Mouse (Mus musculus) right cerebral cortex, postnatal 25 days (tissue): ENCODE data around the gene Coro1c.

ENCODE experiments used
- DNase-seq: peaks from one replicate; pipeline ENCODE4 v3.0.0; 2022

The Coro1c gene

GRCm38 (mm10) chr5:113882566-113883383 is 25.8 kb downstream of the Coro1c start:
- DNase-seq: no peak

GRCm38 (mm10) chr5:113881136-113881535 is 27.4 kb downstream of the Coro1c start:
- DNase-seq: no peak

DNA sequence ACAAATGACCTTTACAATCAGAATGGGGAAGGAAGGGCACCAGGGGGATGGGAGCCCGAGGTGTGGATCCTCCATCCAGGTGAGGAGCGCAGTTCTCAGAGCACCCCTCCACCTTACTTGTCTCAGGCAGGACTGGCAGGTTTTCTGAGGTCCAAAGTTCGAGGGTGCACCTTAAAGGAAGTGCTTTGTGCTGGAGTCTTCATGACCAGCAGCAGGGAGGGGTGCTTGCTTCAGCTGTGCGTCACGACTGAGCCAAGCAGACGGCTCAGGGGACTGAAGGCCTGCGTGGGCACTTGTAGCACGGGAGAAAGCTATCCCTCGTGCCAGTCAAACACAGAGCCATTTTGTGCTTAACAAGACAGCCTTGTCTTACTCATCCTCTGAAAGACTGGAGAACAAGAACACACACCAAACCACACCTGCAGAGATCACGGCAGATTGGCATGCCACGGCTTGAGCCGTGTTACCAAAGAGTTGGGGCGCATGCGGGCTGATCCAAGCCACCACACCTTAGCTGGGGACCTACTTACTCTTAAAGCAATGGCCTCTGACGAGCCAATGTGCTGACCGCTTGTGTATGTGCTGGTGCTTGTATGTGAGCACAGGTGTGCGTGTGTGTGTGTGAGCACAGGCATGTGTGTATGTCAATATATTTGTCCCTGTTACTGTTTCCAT is 29.5 kb downstream of the Coro1c start:
- no peak for DNase-seq

DNA sequence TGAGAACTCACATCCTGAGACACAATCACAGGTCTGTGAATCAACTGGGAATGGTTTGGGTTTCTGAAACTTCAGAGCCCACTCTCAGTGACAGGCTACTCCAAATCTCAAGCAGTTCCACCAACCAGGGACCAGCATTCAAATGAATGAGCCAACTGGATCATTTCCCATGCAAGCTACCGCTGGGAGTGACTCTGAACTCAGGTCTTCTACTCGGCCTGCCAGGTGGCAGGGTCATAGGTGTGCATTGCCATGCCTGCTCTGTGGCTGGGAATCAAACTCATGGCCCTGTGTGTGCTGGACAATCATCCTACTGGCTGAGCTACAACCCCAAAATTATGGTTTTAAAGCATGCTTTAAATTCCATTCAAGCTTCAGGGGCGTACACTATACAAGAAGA is 31.0 kb downstream of the Coro1c start:
- no peak for DNase-seq

DNA sequence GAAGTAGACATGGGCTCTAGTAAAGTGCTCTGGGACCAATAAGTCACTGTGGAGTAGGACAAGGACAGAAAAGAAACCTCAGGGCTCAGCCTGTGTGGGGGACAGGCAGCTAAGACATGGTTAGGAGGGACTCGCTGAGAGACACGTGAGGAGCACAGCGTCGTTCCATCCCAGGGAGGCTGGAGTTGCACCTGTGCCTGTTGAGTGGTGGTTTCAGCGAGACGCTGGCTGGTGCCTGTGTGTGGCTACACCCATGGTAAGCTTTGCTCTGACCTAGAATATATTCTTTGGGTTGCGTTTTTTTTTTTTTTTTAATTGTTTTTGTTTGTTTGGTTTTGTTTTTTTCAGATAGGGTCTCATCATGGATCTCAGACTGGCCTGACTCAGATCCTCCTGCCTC is 32.4 kb downstream of the Coro1c start:
- no peak for DNase-seq

DNA sequence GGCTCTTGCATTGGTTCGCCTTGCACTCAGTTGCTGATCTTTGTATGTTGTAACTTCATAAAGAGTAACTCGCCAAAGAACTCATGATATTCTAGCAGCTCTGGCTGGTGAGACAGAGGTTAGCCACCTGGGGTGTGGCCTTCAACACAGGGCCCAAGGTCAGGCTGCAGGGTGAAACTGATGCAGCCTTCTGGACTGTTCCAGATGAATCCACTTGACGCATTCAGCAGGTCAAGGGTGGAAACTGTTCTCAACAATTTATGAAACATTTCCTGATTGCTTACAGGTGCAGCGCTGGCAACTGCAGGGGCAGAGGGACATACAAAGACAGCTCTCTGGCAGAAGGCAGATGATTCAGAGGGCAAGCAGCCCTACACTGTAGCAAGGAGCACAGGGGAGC is 32.9 kb downstream of the Coro1c start:
- DNase-seq: no peak

- no peak for DNase-seq
Observed at GRCm38 (mm10) chr5:113874063-113875024, 34.2 kb downstream of the Coro1c start.

GRCm38 (mm10) chr5:113872936-113873912 is 35.3 kb downstream of the Coro1c start:
- peak; percentile 39 for DNase-seq

DNA sequence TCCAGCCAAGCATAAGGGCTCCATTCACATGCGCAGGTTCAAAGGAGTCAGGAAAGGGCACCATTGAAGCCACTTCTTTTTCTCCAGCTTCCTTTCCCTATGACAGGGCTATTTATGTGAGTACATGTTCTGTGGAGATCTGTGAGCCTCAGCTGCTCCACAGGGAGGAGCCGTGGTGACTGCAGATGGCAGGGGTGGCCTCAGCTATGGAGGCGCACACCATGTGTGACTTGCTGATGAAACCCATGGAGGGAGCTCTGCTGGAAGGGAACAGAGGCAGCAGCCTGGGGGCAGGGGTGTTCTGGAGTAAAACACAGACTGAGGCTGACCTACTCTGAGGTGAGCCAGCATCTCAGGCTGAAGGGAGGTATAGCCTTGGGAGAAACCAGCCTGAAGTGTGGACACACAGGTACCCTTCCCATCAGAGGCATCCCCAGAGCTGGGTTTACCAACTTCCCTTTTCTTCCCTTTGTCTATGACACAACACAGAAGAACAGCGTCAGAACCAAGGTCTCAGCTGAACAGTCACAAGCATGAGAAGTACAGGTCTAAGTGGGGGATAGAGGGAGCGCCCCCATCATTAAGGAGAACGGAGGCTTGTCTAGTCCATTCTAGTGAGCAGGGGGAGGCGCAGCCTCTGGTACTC is 36.5 kb downstream of the Coro1c start:
- no peak for DNase-seq

GRCm38 (mm10) chr5:113870393-113871040 is 38.0 kb downstream of the Coro1c start:
- DNase-seq: no peak

DNA sequence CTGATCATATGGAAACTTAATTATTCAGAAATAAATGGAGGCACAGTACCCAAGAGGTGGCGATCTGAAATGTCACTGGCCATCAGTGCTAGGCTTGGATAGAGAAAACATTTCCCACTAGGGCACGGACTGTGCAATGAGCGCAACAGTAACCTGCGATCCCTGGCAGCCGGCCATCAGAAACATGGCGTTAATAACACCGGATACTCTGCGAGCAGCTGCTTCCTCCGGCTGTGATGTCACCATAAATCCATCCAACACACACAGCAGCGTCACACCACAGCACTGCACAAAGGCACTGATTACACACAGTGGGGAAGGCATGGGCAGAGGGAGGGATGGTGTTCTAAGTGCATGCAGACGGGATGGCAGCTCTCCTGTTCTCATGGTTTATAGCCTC is 39.4 kb downstream of the Coro1c start:
- DNase-seq: no peak

DNA sequence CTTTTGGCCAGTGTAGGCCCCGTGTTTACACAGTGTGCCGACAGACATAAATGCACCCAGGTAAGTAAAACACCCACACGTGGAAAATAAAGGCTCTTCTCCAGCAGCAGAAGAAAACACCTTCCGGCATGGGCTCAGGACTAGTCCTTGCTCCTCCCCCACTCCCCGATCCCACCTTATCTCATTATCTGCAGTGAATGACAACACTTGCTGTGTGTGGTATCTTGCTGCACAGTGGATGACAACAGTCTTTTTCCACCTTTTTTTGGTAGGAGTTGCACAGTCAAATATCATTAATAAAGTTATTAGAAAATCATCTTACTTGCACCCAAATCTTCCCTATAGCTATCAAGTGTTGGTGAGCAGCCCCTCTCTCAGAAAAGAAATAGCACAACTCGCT is 43.6 kb downstream of the Coro1c start:
- DNase-seq: no peak

GRCm38 (mm10) chr5:113863994-113864393 is 44.6 kb downstream of the Coro1c start:
- no peak for DNase-seq

- peak; percentile 58 for DNase-seq
Observed at GRCm38 (mm10) chr5:113862418-113862817, 46.1 kb downstream of the Coro1c start.

DNA sequence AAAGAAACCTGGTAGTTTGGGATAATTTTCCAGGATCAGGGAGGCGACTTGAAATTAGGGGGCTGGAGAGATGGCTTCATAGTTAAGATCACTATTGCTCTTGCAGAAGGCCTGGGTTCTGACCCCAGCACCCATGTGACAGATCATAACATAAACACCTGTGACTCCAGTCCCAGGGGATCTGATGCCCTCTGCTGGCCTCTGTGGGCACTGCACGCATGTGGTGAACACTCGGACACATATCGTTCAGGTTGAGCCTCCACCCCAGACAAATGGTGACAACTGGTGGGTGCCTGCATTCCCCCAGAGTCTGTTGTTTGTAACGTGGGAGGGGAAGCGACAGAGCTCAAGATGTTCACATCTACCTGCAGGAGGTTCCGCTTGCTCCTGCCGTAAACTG is 47.3 kb downstream of the Coro1c start:
- DNase-seq: no peak

DNA sequence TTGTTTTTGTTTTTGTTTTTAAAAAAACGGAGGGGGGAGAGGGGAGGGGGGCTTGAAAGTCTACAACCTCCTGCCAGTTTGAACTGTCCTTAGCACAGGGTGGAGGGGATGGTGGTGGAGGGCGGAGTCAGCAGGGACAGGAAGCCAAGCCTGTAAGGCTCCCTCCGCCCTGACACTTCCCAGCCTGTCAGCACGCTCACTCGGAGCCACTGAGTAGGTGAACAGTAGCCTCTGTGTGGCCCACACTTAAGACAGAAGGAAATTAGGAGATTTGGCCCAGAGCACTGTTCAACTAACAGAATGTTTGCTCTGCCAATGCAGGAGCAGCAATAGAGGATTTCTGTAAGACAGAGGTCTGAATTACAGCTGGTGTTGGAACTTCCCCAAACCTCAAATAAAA is 49.6 kb downstream of the Coro1c start:
- no peak for DNase-seq

GRCm38 (mm10) chr5:113858550-113858949 is 50.0 kb downstream of the Coro1c start:
- DNase-seq: no peak

- no peak for DNase-seq
Observed at GRCm38 (mm10) chr5:113857631-113858030, 50.9 kb downstream of the Coro1c start.

DNA sequence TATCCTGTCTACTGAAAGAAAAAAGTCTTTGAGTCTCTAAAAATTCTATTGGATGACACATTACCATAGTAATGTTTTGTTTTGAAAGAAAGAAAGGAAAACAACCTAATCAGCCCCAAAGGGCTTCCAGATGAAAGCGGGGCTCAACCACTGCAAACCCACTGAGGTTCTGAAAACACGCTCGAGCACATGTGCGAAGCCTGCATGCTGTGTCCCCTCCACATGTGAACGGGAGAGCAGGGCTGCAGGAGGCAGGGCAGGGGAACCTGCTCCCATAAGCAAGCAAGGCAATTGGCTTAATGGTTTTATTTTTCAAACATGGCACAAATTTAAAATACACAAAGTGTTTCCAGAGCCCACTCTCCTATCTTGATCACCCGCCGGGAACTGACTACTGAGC is 51.9 kb downstream of the Coro1c start:
- DNase-seq: no peak

DNA sequence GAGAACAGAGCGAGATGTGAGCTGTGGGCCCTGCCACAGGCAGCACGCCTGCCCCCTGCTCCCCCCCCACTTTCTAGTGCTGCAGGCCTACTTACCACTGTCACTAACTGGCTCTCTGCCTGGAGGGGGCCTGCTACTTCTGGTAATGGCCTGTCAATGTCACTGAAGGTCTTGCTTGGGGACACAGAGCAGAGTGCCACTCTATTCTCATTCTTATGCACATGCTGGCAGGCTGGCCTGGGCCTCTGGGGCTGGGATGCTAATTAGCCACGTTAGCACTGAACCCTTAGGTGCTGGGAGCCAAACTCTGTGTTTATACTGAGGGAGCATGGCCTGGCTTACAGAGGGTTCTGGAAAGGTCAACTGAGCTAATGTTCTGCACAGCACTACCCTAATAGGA is 52.9 kb downstream of the Coro1c start:
- DNase-seq: no peak

DNA sequence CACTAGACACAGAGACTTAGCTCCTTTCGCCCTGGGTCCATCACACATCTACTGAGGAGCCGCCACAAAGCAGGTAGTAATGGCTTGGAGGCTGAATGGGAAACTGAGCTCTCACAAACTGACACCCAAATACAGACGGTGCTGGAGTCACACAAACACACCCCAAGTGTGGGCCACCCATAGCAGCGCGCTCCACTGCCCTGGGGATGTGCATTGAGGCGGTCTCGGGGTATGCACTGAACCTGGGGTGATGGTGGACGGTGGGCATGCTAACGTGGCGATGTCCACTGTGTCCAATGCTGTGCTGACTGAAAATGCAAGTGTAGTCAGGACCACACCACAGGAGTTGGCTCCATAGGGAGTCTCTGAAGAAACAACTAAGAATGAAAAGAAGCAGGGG is 53.4 kb downstream of the Coro1c start:
- DNase-seq: no peak
